Comparison of ENCODE assay signal across 8 mouse cellular contexts in the genomic region with DNA sequence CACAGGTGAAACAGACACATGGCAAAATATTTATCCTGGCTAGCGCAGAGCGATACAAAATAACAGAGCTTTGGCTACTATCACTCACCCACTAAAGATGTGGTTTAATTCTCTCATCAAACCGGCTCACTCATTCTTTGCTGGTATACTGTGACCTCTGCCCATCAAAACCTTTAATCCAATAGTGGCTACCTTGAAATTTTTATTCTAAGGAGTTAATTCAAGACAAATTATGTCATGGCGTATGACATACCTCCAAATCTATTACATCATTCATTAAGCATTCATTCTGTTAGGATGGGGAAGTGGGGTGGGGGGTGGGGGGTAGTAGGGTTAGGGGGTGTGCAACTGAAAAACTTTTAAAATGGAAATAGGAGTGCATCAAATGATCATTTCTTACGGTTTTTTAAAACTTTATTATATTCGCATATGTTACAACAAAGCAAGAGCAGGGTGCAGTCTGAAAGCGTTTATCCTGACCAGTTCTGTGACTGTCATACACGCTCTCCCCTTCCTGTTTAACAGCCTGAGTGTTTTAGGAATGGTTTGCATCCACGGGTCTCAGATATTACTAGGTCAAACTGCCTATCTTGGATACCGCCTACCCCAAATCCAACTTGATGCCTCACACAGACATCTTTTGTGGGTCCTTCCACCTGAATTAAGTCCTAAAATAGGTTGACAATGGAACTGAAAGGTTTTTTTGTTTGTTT. TPM values are rescaled to one million over a fixed set of nuclear protein-coding genes. Genes with fewer than 3 reads are reported as not detected.
A peak's percentile ranks its signal among the peaks of the same experiment; 100 is the strongest.
DNase-seq lines count a peak whose midpoint lies in the region; ATAC-seq and TF ChIP-seq lines count a peak whose summit lies in the region.

No protein-coding gene starts in this region.

- TF ChIP-seq POLR2A in brain, embryonic 14.5 days (IDR thresholded peaks at IDR 0.05; ENCODE audit: borderline replicate concordance, extremely low read depth, insufficient read depth, insufficient read length, poor library complexity, severe bottlenecking) = no peak

- TF ChIP-seq CTCF in kidney, postnatal 0 days (IDR thresholded peaks at IDR 0.05; ENCODE audit: low read depth) = no peak
- no peak for TF ChIP-seq CTCF in brain, embryonic 14.5 days (IDR thresholded peaks at IDR 0.05; ENCODE audit: borderline replicate concordance, extremely low read depth, insufficient read depth, insufficient read length)

- no peaks in the 10 kb centered on the region for H3K9me3 ChIP-seq in kidney, postnatal 0 days (replicated peaks; ENCODE audit: low read length)
- no peaks in the 10 kb centered on the region for H3K9me3 ChIP-seq in hindbrain, embryonic 12.5 days (replicated peaks)
- H3K9me3 ChIP-seq in midbrain, embryonic 13.5 days = no peaks in the 10 kb centered on the region

- no peaks in the 10 kb centered on the region for H3K36me3 ChIP-seq in kidney, postnatal 0 days (ENCODE audit: insufficient read depth, low read length)
- H3K36me3 ChIP-seq in hindbrain, embryonic 12.5 days = no peaks in the 10 kb centered on the region
- no peaks in the 10 kb centered on the region for H3K36me3 ChIP-seq in midbrain, embryonic 13.5 days

- H3K27ac ChIP-seq in kidney, postnatal 0 days = peak overlapping the region; percentile 95; the same call in 1 of the 2 replicates
- peak overlapping the region; percentile 95; the same call in 1 of the 2 replicates for H3K27ac ChIP-seq in hindbrain, embryonic 12.5 days
- H3K27ac ChIP-seq in midbrain, embryonic 13.5 days = no peak overlapping the region

- no peak for ATAC-seq in kidney, postnatal 0 days (replicated peaks; ENCODE audit: low FRiP score, low read depth)
- ATAC-seq in hindbrain, embryonic 12.5 days (ENCODE audit: low FRiP score) = no peak
- ATAC-seq in midbrain, embryonic 13.5 days = no peak

- peak overlapping the region; percentile 71 for H3K4me2 ChIP-seq in kidney, postnatal 0 days (ENCODE audit: low read length)
- H3K4me2 ChIP-seq in hindbrain, embryonic 12.5 days (replicated peaks) = peak overlapping the region; percentile 81
- H3K4me2 ChIP-seq in midbrain, embryonic 13.5 days (replicated peaks) = peak overlapping the region; percentile 69

- no peaks in the 10 kb centered on the region for H3K27me3 ChIP-seq in kidney, postnatal 0 days (ENCODE audit: insufficient read depth, low read length)
- H3K27me3 ChIP-seq in hindbrain, embryonic 12.5 days = peaks cover 7% of the 10 kb centered on the region; the same call in 1 of the 2 replicates
- no peaks in the 10 kb centered on the region for H3K27me3 ChIP-seq in midbrain, embryonic 13.5 days

- WGBS in kidney, postnatal 0 days = 57% methylated on average over 10 of the region's 10 CpGs
- whole genome bisulfite sequencing in hindbrain, embryonic 12.5 days = 65% methylated on average over 10 of the region's 10 CpGs
- WGBS in midbrain, embryonic 13.5 days = 62% methylated on average over 10 of the region's 10 CpGs

- peak overlapping the region; percentile 87 for H3K4me3 ChIP-seq in kidney, postnatal 0 days (replicated peaks; ENCODE audit: low read depth, low read length)
- H3K4me3 ChIP-seq in hindbrain, embryonic 12.5 days = peak overlapping the region; percentile 81
- H3K4me3 ChIP-seq in midbrain, embryonic 13.5 days (replicated peaks) = peak overlapping the region; percentile 84

- peaks cover 24% of the 10 kb centered on the region; the same call in 1 of the 2 replicates for H3K4me1 ChIP-seq in kidney, postnatal 0 days (replicated peaks; ENCODE audit: insufficient read depth, low read length)
- peaks cover 30% of the 10 kb centered on the region for H3K4me1 ChIP-seq in hindbrain, embryonic 12.5 days
- H3K4me1 ChIP-seq in midbrain, embryonic 13.5 days (replicated peaks) = peaks cover 31% of the 10 kb centered on the region

- H3K9ac ChIP-seq in kidney, postnatal 0 days (ENCODE audit: low read depth, low read length) = peak overlapping the region; percentile 95
- peak overlapping the region; percentile 97 for H3K9ac ChIP-seq in hindbrain, embryonic 12.5 days
- H3K9ac ChIP-seq in midbrain, embryonic 13.5 days (replicated peaks) = peak overlapping the region; percentile 97

- DNase-seq in kidney, postnatal 0 days (ENCODE audit: low spot score) = peak; percentile 32
- no peak for DNase-seq in kidney, adult 11 months
- peak; percentile 25 for DNase-seq in brain, embryonic 14.5 days (ENCODE audit: low read depth)
- no peak for DNase-seq in layer of hippocampus, postnatal 25 days (ENCODE audit: extremely low spot score in 1 of 2, low spot score in 1 of 2)
- no peak for DNase-seq in adrenal gland, postnatal 25 days
- no peak for DNase-seq in right cerebral cortex, postnatal 36 days (ENCODE audit: low spot score in 2 of 2)

RNA-seq across cellular contexts. Expression of a gene that starts 1.4 kb away (rescaled TPM):
- 4.8 and 5.9 TPM in 2 replicates for polyA plus RNA-seq in kidney, postnatal 0 days (2015; fragmentation: Nextera tagmentation; extraction: Ambion mirVana)
- polyA plus RNA-seq in brain, embryonic 14.5 days (2012; rRNA removed) = 47.7 and 69.5 TPM in 2 replicates
- 3.3 and 5.0 TPM in 2 replicates for polyA plus RNA-seq in hindbrain, embryonic 12.5 days (2016; fragmentation: Nextera tagmentation; extraction: Ambion mirVana)
- 3.8 and 5.5 TPM in 2 replicates for polyA plus RNA-seq in midbrain, embryonic 13.5 days (2015; fragmentation: Nextera tagmentation; extraction: Ambion mirVana)
- total RNA-seq in layer of hippocampus, postnatal 25 days (2021) = 10 to 100 TPM; 34.2 to 36.9 TPM
- 32.2 and 33.8 TPM in 2 replicates for total RNA-seq in adrenal gland, postnatal 25 days (2021)

Comparison
In these comparisons a context has a peak if more than half of its experiments do, and no peak if none do; other contexts are left out.
1. DNase-seq: peak in kidney, postnatal 0 days (single experiment) and brain, embryonic 14.5 days (single experiment); none in kidney, adult 11 months (single experiment), layer of hippocampus, postnatal 25 days (0 of 2), adrenal gland, postnatal 25 days (single experiment) and right cerebral cortex, postnatal 36 days (0 of 2).
2. Peak in every context shown above with its lines, with median percentiles within 50 percentile points of each other: H3K4me2 ChIP-seq, H3K4me3 ChIP-seq and H3K9ac ChIP-seq.